ENCODE assay signal across 21 mouse cellular contexts in genomic region chr19:27203711-27204238, GRCm38 (mm10). TPM values are rescaled to one million over a fixed set of nuclear protein-coding genes. Genes with fewer than 3 reads are reported as not detected.
DNase-seq lines count a peak whose midpoint lies in the region; ATAC-seq lines count a peak whose summit lies in the region.
"Had no signal": no experiment of that assay in that cellular context is flagged by ENCODE, and none has a peak within 500 bp of the region (broad histone marks: within the 10 kb centered on the region; RNA-seq: fewer than 3 reads in every experiment).

No protein-coding gene starts in this region.

- DNase-seq in frontal cortex, postnatal 36 days (ENCODE audit: low spot score in 2 of 2), result peak; percentile 8 to 23
- no peak for DNase-seq in frontal cortex, postnatal 10 days (ENCODE audit: low spot score in 2 of 2)
- peak; percentile 5 to 72 for DNase-seq in left cerebral cortex, postnatal 25 days (ENCODE audit: low spot score in 2 of 2)
- no peak for DNase-seq in left cerebral cortex, adult 11 months (ENCODE audit: low spot score)
- DNase-seq in right cerebral cortex, postnatal 25 days, result peak; percentile 8
- DNase-seq in right cerebral cortex, adult 18-20 months, result no peak
- DNase-seq: adrenal gland, adult 2 months; adrenal gland, postnatal 14 days; cerebellum, adult 18-20 months; cerebellum, adult 9-10 months; cerebellum, postnatal 14 days; gastrocnemius, postnatal 10 days; gastrocnemius, postnatal 36 days; heart, postnatal 10 days; heart, postnatal 36 days had no signal

- no peak for ATAC-seq in megakaryocyte progenitor cell, adult 5-6 weeks (replicated peaks; ENCODE audit: poor library complexity)
- ATAC-seq: CD4-positive, CD25-positive, alpha-beta regulatory T cell, adult 4 months; forebrain, embryonic 13.5 days; hindbrain, embryonic 16.5 days; intestine, embryonic 15.5 days had no signal

- intact Hi-C loops in left cerebral cortex, postnatal 25 days (cut with DNase I), result no loop called here

RNA-seq across cellular contexts. Expression of gene Vldlr, which starts 12.5 kb away (rescaled TPM):
- 10 to 100 TPM; 61.8 to 63.1 TPM for total RNA-seq in left cerebral cortex, postnatal 25 days (2021)
- total RNA-seq in megakaryocyte progenitor cell, adult 5-6 weeks (2015), result 0.29 and 0.67 TPM in 2 replicates
- total RNA-seq in megakaryocyte progenitor cell, adult 5-6 weeks (2017), result 0.79 and 1.6 TPM in 2 replicates
- total RNA-seq: MEL had no signal

Comparison
In these comparisons a context has a peak if more than half of its experiments do, and no peak if none do; other contexts are left out.
1. DNase-seq: peak in frontal cortex, postnatal 36 days (2 of 2), left cerebral cortex, postnatal 25 days (2 of 2) and right cerebral cortex, postnatal 25 days (single experiment); none in frontal cortex, postnatal 10 days (0 of 2), left cerebral cortex, adult 11 months (single experiment) and right cerebral cortex, adult 18-20 months (single experiment).
2. RNA of gene Vldlr, which starts 12.5 kb away (total RNA-seq): 61.8 to 63.1 TPM in left cerebral cortex, postnatal 25 days; 0.29 to 1.6 TPM in megakaryocyte progenitor cell, adult 5-6 weeks; every median in the first group is over 10 times any median in the second.